Mouse (Mus musculus) limb, embryonic 11.5 days (tissue): ENCODE results near the gene Serpind1. TPM values are rescaled to one million over a fixed set of nuclear protein-coding genes. Genes with fewer than 3 reads are reported as not detected.

Source experiments
- ATAC-seq: fragments of 200-750 bp; cut with Nextera tagmentation; 2 replicates; pipeline ENCODE4 v1.8.0; 2017; ENCODE audit warnings: low read depth; ENCODE audit not compliant: insufficient number of reproducible peaks, low FRiP score, low TSS enrichment
- DNase-seq: peaks from one replicate; pipeline ENCODE4 v3.0.0-alpha.2; 2015; ENCODE audit warnings: low spot score
- H3K27ac ChIP-seq: fragments of 300-500 bp; sonication (generic); replicated peaks from 2 replicates; pipeline ENCODE4 v1.5.1; 2014; ENCODE audit warnings: low read depth, mild to moderate bottlenecking, low read length
- H3K27me3 ChIP-seq: fragments of 300-500 bp; sonication (generic); 2 replicates; pipeline ENCODE4 v1.6.1; 2014; ENCODE audit warnings: mild to moderate bottlenecking, low read length, mixed read lengths; ENCODE audit not compliant: control insufficient read depth, insufficient read depth
- H3K36me3 ChIP-seq: fragments of 300-500 bp; sonication (generic); 2 replicates; pipeline ENCODE4 v1.6.1; 2014; ENCODE audit warnings: mild to moderate bottlenecking, low read length, moderate library complexity, mixed read lengths; ENCODE audit not compliant: control insufficient read depth, insufficient read depth
- H3K4me1 ChIP-seq: fragments of 300-500 bp; sonication (generic); 2 replicates; pipeline ENCODE4 v1.6.1; 2014; ENCODE audit warnings: low read length, mixed read lengths; ENCODE audit not compliant: control insufficient read depth, insufficient read depth
- H3K4me2 ChIP-seq: fragments of 300-500 bp; sonication (generic); 2 replicates; pipeline ENCODE4 v1.6.1; 2014; ENCODE audit warnings: low read depth, mild to moderate bottlenecking, moderate library complexity; ENCODE audit not compliant: severe bottlenecking
- H3K4me3 ChIP-seq: fragments of 300-500 bp; sonication (generic); 2 replicates; pipeline ENCODE4 v1.5.1; 2014; ENCODE audit warnings: low read depth, low read length
- H3K9ac ChIP-seq: fragments of 300-500 bp; sonication (generic); 2 replicates; pipeline ENCODE4 v1.6.1; 2014; ENCODE audit warnings: mild to moderate bottlenecking, low read length
- H3K9me3 ChIP-seq: fragments of 300-500 bp; sonication (generic); 2 replicates; pipeline ENCODE4 v1.6.1; 2016; ENCODE audit warnings: low read length; ENCODE audit not compliant: control insufficient read depth
- WGBS: fragments of 180-500 bp; shearing (Covaris S2); extraction: QIAGEN DNeasy Blood & Tissue Kit; methylation state at CpG from one replicate; pipeline ENCODE4 v1.1.7; 2014; 5-methylcytosine and 5-hydroxymethylcytosine counted together
- polyA plus RNA-seq: library from polyadenylated mRNA; unstranded; fragments of >200 nt; fragmentation: Nextera tagmentation; extraction: Ambion mirVana; gene quantifications from 2 replicates; pipeline ENCODE4 v1.2.1, GENCODE M21; 2014

The Serpind1 gene
- polyA plus RNA-seq, 1 experiment from 2014 or later = 0.12 TPM

GRCm38 (mm10) chr16:17383594-17384326 lies 52.6 kb downstream of the Serpind1 start:
- ATAC-seq = no peak
- H3K27me3 ChIP-seq = no peaks in the 10 kb centered on the region
- no peaks in the 10 kb centered on the region for H3K4me1 ChIP-seq
- no peak overlapping the region for H3K27ac ChIP-seq
- DNase-seq = no peak
- 86% methylated on average over 2 of the region's 2 CpGs for WGBS
- H3K9me3 ChIP-seq = no peaks in the 10 kb centered on the region
- H3K36me3 ChIP-seq = no peaks in the 10 kb centered on the region
- H3K4me3 ChIP-seq = no peak overlapping the region
- no peak overlapping the region for H3K9ac ChIP-seq
- no peak overlapping the region for H3K4me2 ChIP-seq

DNA sequence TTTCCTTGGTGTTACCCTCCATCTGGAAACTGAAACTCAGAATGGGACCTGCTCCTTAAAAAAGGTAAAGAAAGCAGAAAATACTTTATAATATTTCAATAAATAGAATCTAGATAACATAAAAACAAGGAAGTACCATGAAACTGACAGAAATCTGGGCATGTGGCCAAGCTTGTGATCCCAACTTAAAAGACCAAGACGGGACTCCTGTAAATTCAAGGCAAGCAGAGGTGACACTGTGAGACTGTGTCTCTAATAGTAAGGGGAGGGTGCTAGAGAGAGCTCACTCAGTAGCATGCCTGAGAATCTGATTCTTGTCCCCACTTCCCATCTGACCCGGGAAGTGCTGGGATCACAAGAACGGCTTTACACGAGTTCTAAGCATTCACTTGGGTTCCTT lies 61.6 kb downstream of the Serpind1 start:
- 85% methylated on average over 4 of the region's 4 CpGs for WGBS
- ATAC-seq (no peak), DNase-seq (no peak)

More for the DNA sequence above, 61.6 kb downstream of the Serpind1 start:
- H3K4me3 ChIP-seq = no peak overlapping the region
- no peaks in the 10 kb centered on the region for H3K9me3 ChIP-seq
- H3K4me2 ChIP-seq = no peak overlapping the region
- H3K9ac ChIP-seq = no peak overlapping the region
- no peaks in the 10 kb centered on the region for H3K27me3 ChIP-seq
- no peaks in the 10 kb centered on the region for H3K36me3 ChIP-seq
- H3K4me1 ChIP-seq = no peaks in the 10 kb centered on the region
- H3K27ac ChIP-seq = no peak overlapping the region

Other genes starting within 250 kb of the Serpind1 start
- 146 and 150 TPM in 2 replicates for gene Ppil2, start 220.1 kb upstream of the Serpind1 start, polyA plus RNA-seq
- gene 2610318N02Rik, start 206.2 kb upstream of the Serpind1 start, polyA plus RNA-seq = 154 and 174 TPM in 2 replicates
- 62.6 and 65.8 TPM in 2 replicates for gene Sdf2l1, start 199.0 kb upstream of the Serpind1 start, polyA plus RNA-seq
- gene Ydjc, start 186.8 kb upstream of the Serpind1 start, polyA plus RNA-seq = 3.6 and 4.8 TPM in 2 replicates
- gene Ccdc116, start 184.1 kb upstream of the Serpind1 start, polyA plus RNA-seq = 0.40 and 0.58 TPM in 2 replicates
- 430 and 433 TPM in 2 replicates for gene Ube2l3, start 128.7 kb upstream of the Serpind1 start, polyA plus RNA-seq
- 0.37 and 0.44 TPM in 2 replicates for gene Rimbp3, start 122.8 kb upstream of the Serpind1 start, polyA plus RNA-seq
- gene Hic2, start 97.8 kb upstream of the Serpind1 start, polyA plus RNA-seq = 9.8 and 10.6 TPM in 2 replicates
- gene Tmem191c, start 55.3 kb upstream of the Serpind1 start, polyA plus RNA-seq = 4.5 and 7.6 TPM in 2 replicates
- 5.9 and 7.0 TPM in 2 replicates for gene Snap29, start 74.6 kb downstream of the Serpind1 start, polyA plus RNA-seq
- 33.2 and 33.6 TPM in 2 replicates for gene Pi4ka, start 74.9 kb downstream of the Serpind1 start, polyA plus RNA-seq
- gene Crkl, start 120.6 kb downstream of the Serpind1 start, polyA plus RNA-seq = 90.4 and 95.2 TPM in 2 replicates
- gene Aifm3, start 158.2 kb downstream of the Serpind1 start, polyA plus RNA-seq = 0.26 and 0.63 TPM in 2 replicates
- 76.1 and 92.9 TPM in 2 replicates for gene Lztr1, start 177.3 kb downstream of the Serpind1 start, polyA plus RNA-seq
- 49.1 and 58.7 TPM in 2 replicates for gene Thap7, start 199.8 kb downstream of the Serpind1 start, polyA plus RNA-seq
- gene Lrrc74b, start 229.9 kb downstream of the Serpind1 start, polyA plus RNA-seq = 0.20 TPM in 1 of 2 replicates, not detected in the other
- gene P2rx6, start 230.5 kb downstream of the Serpind1 start, polyA plus RNA-seq = 0.27 and 0.47 TPM in 2 replicates